Mouse (Mus musculus) lung, postnatal 0 days (tissue): ENCODE measurements around the gene Ifit1bl2.

Experiments
- CTCF ChIP-seq: IDR thresholded peaks from 2 replicates; pipeline ENCODE4 v1.5.1; 2016; ENCODE audit warnings: antibody characterized with exemption, mild to moderate bottlenecking
- EP300 ChIP-seq: IDR thresholded peaks from 2 replicates; pipeline ENCODE4 v1.6.1; 2016; ENCODE audit warnings: antibody characterized with exemption, mild to moderate bottlenecking, control low read depth

GRCm38 (mm10) chr19:34662067-34662507 lies 21.5 kb upstream of the Ifit1bl2 start:
- TF ChIP-seq CTCF: peak; percentile 86
- no peak for TF ChIP-seq EP300
